Mouse (Mus musculus) spleen, adult 18-20 months (tissue): ENCODE measurements around the gene Rps5.
A peak's percentile ranks its signal among the peaks of the same experiment; 100 is the strongest.
"Not testable (repeated sequence)": the region's sequence is repeated elsewhere in the genome, so short reads cannot be mapped to it uniquely, and the experiment has no call there.

Experiments used
- DNase-seq, 2 experiments: peaks; one replicate each; pipeline ENCODE4 v3.0.0; 2022; ENCODE audit warnings: mixed read lengths in 2 of 2

Rps5 gene

GRCm38 (mm10) chr7:12927693-12928589, 5.9 kb downstream of the Rps5 start:
- no peak for DNase-seq

GRCm38 (mm10) chr7:12933615-12934140, 11.6 kb downstream of the Rps5 start:
- no peak for DNase-seq

GRCm38 (mm10) chr7:12934808-12935207, 12.7 kb downstream of the Rps5 start:
- DNase-seq, result no peak

GRCm38 (mm10) chr7:12937254-12937803, 15.2 kb downstream of the Rps5 start:
- DNase-seq, result not testable (repeated sequence)

- DNase-seq, result no peak
Observed at GRCm38 (mm10) chr7:12940599-12940998, 18.5 kb downstream of the Rps5 start.

- DNase-seq, result no peak
Observed at GRCm38 (mm10) chr7:12943488-12943887, 21.4 kb downstream of the Rps5 start.

- peak; percentile 85 to 86 for DNase-seq
Observed at GRCm38 (mm10) chr7:12949032-12949871, 27.2 kb downstream of the Rps5 start.

GRCm38 (mm10) chr7:12949872-12950229, 27.8 kb downstream of the Rps5 start:
- DNase-seq, result no peak

GRCm38 (mm10) chr7:12954896-12955295, 32.8 kb downstream of the Rps5 start:
- no peak for DNase-seq

GRCm38 (mm10) chr7:12957511-12957910, 35.4 kb downstream of the Rps5 start:
- no peak for DNase-seq

- no peak for DNase-seq
Observed at GRCm38 (mm10) chr7:12958948-12959347, 36.9 kb downstream of the Rps5 start.

- DNase-seq, result no peak
Observed at GRCm38 (mm10) chr7:12959718-12960117, 37.6 kb downstream of the Rps5 start.

- DNase-seq, result peak; percentile 25 to 42
Observed at GRCm38 (mm10) chr7:12961511-12962141, 39.5 kb downstream of the Rps5 start.

- peak; percentile 77 to 86 for DNase-seq
Observed at GRCm38 (mm10) chr7:12965678-12966091, 43.6 kb downstream of the Rps5 start, which contains the start of gene Zfp324. Gene Zfp324, plus strand, starts transcription at chr7:12965838.

GRCm38 (mm10) chr7:12966104-12966845, 44.2 kb downstream of the Rps5 start:
- DNase-seq, result peak; percentile 46 to 71

- no peak for DNase-seq
Observed at GRCm38 (mm10) chr7:12970906-12971305, 48.8 kb downstream of the Rps5 start.
